Mouse (Mus musculus) midbrain, embryonic 16.5 days (tissue): ENCODE measurements around the gene Nat8f4. TPM values are rescaled to one million over a fixed set of nuclear protein-coding genes. Genes with fewer than 3 reads are reported as not detected.
"Not testable (repeated sequence)": the region's sequence is repeated elsewhere in the genome, so short reads cannot be mapped to it uniquely, and the experiment has no call there.

Source experiments
- ATAC-seq: fragments of 200-750 bp; cut with Nextera tagmentation; 2 replicates; pipeline ENCODE4 v1.8.0; 2017; ENCODE audit warnings: moderate TSS enrichment
- H3K27ac ChIP-seq: fragments of 300-500 bp; sonication (generic); 2 replicates; pipeline ENCODE4 v1.5.1; 2014; ENCODE audit warnings: mild to moderate bottlenecking, low read length, mixed read lengths
- H3K27me3 ChIP-seq: fragments of 300-500 bp; sonication (generic); 2 replicates; pipeline ENCODE4 v1.6.1; 2014; ENCODE audit warnings: low read depth, low read length, mixed read lengths; ENCODE audit not compliant: control insufficient read depth, insufficient read depth
- H3K36me3 ChIP-seq: fragments of 300-500 bp; sonication (generic); 2 replicates; pipeline ENCODE4 v1.6.1; 2014; ENCODE audit warnings: mild to moderate bottlenecking, low read length, moderate library complexity, mixed read lengths; ENCODE audit not compliant: control insufficient read depth, insufficient read depth
- H3K4me1 ChIP-seq: fragments of 300-500 bp; sonication (generic); 2 replicates; pipeline ENCODE4 v1.6.1; 2014; ENCODE audit warnings: mild to moderate bottlenecking, low read length, mixed read lengths; ENCODE audit not compliant: control insufficient read depth, insufficient read depth
- H3K4me2 ChIP-seq: fragments of 300-500 bp; sonication (generic); 2 replicates; pipeline ENCODE4 v1.6.1; 2014; ENCODE audit warnings: mild to moderate bottlenecking, low read length, mixed read lengths
- H3K4me3 ChIP-seq: fragments of 300-500 bp; sonication (generic); 2 replicates; pipeline ENCODE4 v1.5.1; 2014; ENCODE audit warnings: low read depth, mild to moderate bottlenecking, low read length, moderate library complexity, mixed read lengths
- H3K9ac ChIP-seq: fragments of 300-500 bp; sonication (generic); 2 replicates; pipeline ENCODE4 v1.6.1; 2014; ENCODE audit warnings: low read depth, low read length, mixed read lengths
- H3K9me3 ChIP-seq: fragments of 300-500 bp; sonication (generic); replicated peaks from 2 replicates; pipeline ENCODE4 v1.6.1; 2014; ENCODE audit warnings: mild to moderate bottlenecking, low read length, mixed read lengths; ENCODE audit not compliant: control insufficient read depth, poor library complexity, severe bottlenecking
- WGBS: fragments of 180-500 bp; shearing (Covaris S2); extraction: QIAGEN DNeasy Blood & Tissue Kit; methylation state at CpG from one replicate; pipeline ENCODE4 v1.1.7; 2014; 5-methylcytosine and 5-hydroxymethylcytosine counted together
- polyA plus RNA-seq: library from polyadenylated mRNA; unstranded; fragments of >200 nt; fragmentation: Nextera tagmentation; extraction: Ambion mirVana; gene quantifications from 2 replicates; pipeline ENCODE4 v1.2.1, GENCODE M21; 2015

Gene Nat8f4
- polyA plus RNA-seq, 1 experiment from 2014 or later = 7.0 TPM

DNA sequence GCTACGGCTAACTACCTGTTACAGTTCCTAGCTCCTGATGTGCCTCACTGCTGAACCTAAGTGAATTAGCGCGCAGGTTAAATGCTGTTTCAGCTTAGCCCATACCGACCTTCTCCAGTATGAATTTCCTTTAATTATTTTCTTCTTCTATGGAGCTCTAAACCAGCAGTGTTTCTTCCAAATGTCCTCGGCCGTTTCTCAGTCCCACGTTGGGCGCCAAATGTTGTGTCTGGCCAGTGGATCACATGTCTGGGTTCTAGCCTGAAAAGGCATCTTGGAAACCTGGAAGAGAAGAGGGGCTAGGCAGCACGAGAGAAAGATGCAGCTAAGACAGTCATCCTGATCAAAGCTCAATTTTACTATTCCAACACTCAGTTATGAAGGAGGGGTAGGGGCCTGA is 21.4 kb downstream of the Nat8f4 start:
- H3K4me2 ChIP-seq, H3K27me3 ChIP-seq, H3K4me1 ChIP-seq, H3K9ac ChIP-seq, ATAC-seq, H3K4me3 ChIP-seq, H3K27ac ChIP-seq, H3K9me3 ChIP-seq, H3K36me3 ChIP-seq: not testable (repeated sequence)
- WGBS = 92% methylated on average over 9 of the region's 9 CpGs

DNA sequence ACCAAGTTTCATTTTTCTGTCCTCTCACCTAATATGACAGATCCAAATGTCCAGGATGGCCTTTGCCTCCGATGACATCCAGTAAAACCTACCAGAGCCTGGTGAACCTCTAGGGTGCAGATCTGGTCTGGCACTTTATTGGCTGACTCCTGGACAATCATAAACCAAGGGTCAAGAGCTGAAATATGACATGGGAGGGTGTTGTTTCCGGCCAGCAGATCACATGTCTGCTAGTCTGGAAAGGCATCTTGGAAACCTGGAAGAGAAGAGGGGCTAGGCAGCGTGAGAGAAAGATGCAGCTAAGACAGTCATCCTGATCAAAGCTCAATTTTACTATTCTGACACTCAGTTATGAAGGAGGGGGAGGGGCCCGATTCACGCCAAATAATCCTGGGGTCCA is 35.7 kb downstream of the Nat8f4 start, which contains the start of gene Nat8f2:
Nat8f2 (minus strand) TSS at position 153 of the 400 bp plus-strand sequence.
- not testable (repeated sequence) for H3K4me3 ChIP-seq, H3K27ac ChIP-seq, H3K36me3 ChIP-seq, H3K4me1 ChIP-seq, H3K9me3 ChIP-seq, ATAC-seq, H3K9ac ChIP-seq, H3K27me3 ChIP-seq, H3K4me2 ChIP-seq
- WGBS = 82% methylated on average over 5 of the region's 5 CpGs

DNA sequence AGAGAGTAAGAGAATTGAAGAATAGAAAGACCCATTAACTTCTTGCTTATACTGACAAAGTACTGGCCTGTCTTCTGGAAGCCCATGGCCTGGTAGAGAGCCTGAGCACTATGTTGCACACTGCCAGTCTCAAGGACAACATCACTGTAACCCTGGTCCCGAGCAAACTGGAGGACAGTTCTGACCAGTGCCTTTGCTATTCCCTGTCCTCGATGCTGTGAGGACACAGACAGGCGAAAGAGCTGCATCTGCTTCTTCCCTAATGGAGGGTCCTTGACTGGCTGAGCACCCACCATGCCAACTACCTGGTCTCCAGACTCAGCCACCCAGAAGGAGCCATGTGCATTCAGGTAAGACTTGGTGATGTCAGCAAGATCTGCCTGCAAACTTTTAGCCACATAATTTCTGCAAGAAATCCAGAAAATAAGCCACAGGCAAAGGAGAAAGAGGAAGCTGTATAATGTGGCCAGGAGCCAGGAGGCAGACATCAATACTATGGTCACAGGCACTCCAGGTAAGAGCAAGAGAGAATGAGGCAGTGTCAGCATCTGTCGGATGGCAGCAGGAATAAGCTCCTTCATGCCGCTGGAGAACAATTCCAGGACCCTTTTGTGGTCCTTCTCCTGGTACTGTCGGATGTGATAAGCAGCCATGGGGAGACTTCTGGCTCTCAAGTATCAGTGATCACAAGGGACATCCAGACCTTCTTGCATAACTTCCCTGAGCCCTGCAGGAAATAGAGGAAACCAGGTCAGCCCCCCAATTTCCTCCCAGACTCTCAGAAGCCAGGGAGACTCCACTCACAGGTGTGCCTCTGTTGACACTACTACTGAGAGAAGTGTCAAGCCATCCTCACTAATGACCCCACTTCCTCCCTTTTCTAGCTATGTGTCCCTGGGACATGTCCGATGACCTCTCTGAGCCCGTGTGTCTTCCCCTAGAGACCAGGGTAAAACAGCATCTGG is 36.7 kb downstream of the Nat8f4 start:
- 87% methylated on average over 8 of the region's 8 CpGs for WGBS

DNA sequence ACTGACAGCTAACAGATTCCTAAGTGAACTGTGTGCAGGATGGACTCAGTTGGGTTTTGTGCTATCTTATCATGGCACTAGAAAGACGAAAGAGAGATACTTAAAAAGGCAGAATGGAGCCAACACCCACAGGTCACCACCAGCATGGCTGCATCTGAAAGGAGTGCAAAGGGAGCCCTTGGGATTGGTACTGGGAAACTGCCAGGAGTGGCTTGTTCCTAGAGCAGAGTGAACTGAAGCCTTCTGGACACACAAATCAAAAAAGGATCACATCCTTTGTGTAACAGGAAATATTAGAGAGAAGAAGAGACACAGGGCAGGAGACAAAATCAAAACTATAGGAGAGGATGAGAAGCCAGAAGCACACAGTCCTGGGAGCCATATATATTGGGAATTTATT is 37.7 kb downstream of the Nat8f4 start:
- not testable (repeated sequence) for H3K9ac ChIP-seq, H3K27me3 ChIP-seq, ATAC-seq, H3K36me3 ChIP-seq, H3K4me3 ChIP-seq, H3K9me3 ChIP-seq, H3K4me1 ChIP-seq, H3K4me2 ChIP-seq, H3K27ac ChIP-seq
- WGBS = 62% methylated on average over 1 of the region's 1 CpGs

More for the DNA sequence above, 36.7 kb downstream of the Nat8f4 start:
- H3K4me1 ChIP-seq = no peaks in the 10 kb centered on the region
- no peaks in the 10 kb centered on the region for H3K36me3 ChIP-seq
- no peak overlapping the region for H3K27ac ChIP-seq
- no peak overlapping the region for H3K4me3 ChIP-seq
- no peak overlapping the region for H3K4me2 ChIP-seq
- no peak for ATAC-seq
- no peaks in the 10 kb centered on the region for H3K27me3 ChIP-seq
- H3K9me3 ChIP-seq = no peaks in the 10 kb centered on the region
- no peak overlapping the region for H3K9ac ChIP-seq

DNA sequence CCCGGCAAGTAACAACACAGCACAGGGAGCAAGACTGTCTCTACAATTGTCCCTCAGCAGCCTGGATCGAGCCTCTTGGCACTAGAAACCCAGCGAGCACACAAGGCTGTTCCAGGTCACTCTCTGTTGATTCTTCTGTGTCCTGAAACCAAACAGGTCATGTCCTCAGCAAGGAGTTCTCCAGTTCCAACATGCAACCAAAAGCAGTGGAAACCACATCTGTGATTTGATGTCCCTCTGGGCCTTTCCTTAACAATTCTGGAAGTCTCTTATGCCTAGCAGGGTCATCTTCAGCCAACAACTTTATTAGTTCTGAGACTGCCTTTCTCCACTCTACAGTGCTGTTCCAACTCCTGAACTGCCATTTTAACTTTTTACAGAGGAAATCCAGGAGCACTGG is 38.5 kb downstream of the Nat8f4 start:
- not testable (repeated sequence) for ATAC-seq

DNA sequence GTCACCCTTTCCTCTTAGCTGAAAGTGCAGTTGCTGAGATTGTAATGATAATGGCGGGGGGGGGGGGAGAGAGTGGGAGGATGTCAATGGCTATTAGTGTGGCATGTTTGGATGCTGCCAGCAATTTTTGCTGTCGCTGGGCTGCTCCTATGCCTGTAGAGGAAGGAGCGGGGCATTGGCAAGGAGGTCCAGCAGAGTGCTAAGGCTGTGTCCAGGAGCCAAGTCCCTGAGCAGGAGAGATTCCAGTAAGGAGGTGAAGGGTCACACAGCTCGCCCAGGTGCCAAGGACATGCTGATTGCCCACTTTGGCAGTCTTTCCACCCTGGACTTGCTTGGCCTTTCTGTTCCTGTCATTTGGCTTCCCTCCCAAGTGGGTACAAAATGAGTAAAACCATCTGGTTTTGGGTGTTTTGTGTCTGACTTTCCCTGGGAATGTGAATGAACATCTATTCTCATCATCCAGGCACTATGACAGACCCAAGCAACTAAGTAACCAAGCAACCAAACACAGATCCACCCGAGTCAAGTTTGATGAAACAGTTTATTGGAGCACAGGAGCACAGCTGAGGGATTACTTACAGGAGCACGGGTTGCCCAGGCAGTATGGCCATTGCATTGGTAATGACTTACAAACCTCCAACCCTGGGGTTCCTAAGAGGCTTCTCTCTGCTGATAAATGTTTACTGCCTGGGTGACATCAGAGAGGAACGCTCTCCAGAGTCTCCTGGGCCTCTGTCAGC is 39.6 kb downstream of the Nat8f4 start:
- H3K4me2 ChIP-seq, H3K4me1 ChIP-seq, H3K9ac ChIP-seq, H3K4me3 ChIP-seq, H3K36me3 ChIP-seq, ATAC-seq, H3K9me3 ChIP-seq, H3K27me3 ChIP-seq, H3K27ac ChIP-seq: not testable (repeated sequence)
- 70% methylated on average over 5 of the region's 7 CpGs for WGBS

More for the DNA sequence above, 38.5 kb downstream of the Nat8f4 start:
- not testable (repeated sequence) for H3K27me3 ChIP-seq, H3K27ac ChIP-seq, H3K4me1 ChIP-seq, H3K36me3 ChIP-seq, H3K4me3 ChIP-seq, H3K4me2 ChIP-seq, H3K9me3 ChIP-seq, H3K9ac ChIP-seq
- 89% methylated on average over 3 of the region's 3 CpGs for WGBS

DNA sequence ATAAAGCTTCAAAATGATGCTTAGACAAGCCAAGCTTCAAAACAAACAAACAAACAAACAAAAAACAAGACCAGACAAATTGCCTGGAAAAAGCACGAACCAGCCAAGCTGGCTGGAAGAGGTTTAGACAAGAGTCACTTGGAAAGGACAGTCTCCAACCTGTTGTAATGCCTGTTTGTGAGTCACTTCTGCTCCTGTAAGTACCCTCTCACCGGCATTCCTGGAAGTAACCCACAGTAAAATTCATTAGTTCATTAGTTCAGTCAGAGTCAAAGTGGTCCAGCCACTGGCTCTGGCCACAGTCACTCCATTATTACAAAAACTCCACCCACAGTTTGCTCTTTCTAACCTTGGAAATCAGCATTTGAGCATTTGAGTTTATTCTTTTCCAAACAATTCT is 40.8 kb downstream of the Nat8f4 start:
- Histone ChIP-seq H3K36me3 (no peaks in the 10 kb centered on the region), H3K9me3 (no peaks in the 10 kb centered on the region), H3K4me3 (no peak overlapping the region), H3K27me3 (no peaks in the 10 kb centered on the region), H3K9ac (no peak overlapping the region), H3K4me2 (no peak overlapping the region), H3K27ac (no peak overlapping the region), H3K4me1 (no peaks in the 10 kb centered on the region)
- no peak for ATAC-seq
- WGBS = 90% methylated on average over 2 of the region's 2 CpGs

DNA sequence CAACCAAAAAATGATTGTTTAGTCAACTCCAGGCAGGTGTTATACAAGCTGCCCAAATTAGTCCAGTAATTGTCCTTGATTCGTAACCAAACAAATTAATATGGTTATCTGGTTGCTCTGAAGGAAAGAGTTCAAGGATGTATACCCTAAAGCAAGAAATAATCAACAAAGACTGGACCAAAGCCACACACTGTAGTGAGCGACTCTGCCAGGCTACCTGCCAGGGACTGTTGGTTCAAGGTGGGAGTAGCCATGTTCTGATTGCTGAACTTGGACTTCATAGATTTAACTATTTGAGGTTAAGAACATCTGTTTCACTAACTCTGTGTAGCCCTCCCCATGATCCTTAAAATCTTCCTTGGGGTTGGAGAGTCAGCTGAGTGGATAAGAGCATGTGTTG is 41.5 kb downstream of the Nat8f4 start:
- H3K9me3 ChIP-seq = no peaks in the 10 kb centered on the region
- H3K27me3 ChIP-seq = no peaks in the 10 kb centered on the region
- no peak overlapping the region for H3K27ac ChIP-seq
- 93% methylated on average over 2 of the region's 2 CpGs for WGBS
- no peaks in the 10 kb centered on the region for H3K36me3 ChIP-seq
- no peak overlapping the region for H3K9ac ChIP-seq
- no peak for ATAC-seq
- no peaks in the 10 kb centered on the region for H3K4me1 ChIP-seq
- H3K4me2 ChIP-seq = no peak overlapping the region
- no peak overlapping the region for H3K4me3 ChIP-seq

DNA sequence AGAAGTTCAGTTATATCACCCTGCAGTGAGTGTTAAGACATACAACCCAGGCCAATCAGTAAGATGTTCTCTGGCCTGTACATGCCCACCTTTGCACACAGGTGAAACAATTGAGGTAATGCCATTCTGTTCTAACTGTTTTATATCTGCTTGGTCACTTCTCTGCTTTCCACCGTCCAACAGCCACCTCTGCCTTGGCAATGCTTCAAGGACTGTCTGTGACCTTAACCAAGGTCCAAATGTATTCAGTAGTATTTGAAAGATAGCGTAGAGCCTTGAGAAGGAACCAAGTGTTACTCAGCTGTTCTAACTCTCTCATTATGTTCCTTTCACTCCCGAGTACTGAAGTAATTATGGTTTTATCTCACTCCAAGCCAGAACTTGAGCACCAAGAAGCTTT is 42.1 kb downstream of the Nat8f4 start:
- Histone ChIP-seq H3K4me1 (no peaks in the 10 kb centered on the region), H3K36me3 (no peaks in the 10 kb centered on the region), H3K4me3 (no peak overlapping the region), H3K27ac (no peak overlapping the region), H3K9ac (no peak overlapping the region), H3K27me3 (no peaks in the 10 kb centered on the region), H3K4me2 (no peak overlapping the region), H3K9me3 (no peaks in the 10 kb centered on the region)
- 81% methylated on average over 3 of the region's 3 CpGs for WGBS
- ATAC-seq = no peak
